Mouse (Mus musculus) heart, embryonic 13.5 days (tissue): Measurements from ENCODE around the gene 4933415A04Rik. TPM values are rescaled to one million over a fixed set of nuclear protein-coding genes. Genes with fewer than 3 reads are reported as not detected.
A peak's percentile ranks its signal among the peaks of the same experiment; 100 is the strongest.

ENCODE experiments used
- ATAC-seq: fragments of 200-750 bp; cut with Nextera tagmentation; 2 replicates; pipeline ENCODE4 v1.8.0; 2017; ENCODE audit warnings: moderate TSS enrichment; ENCODE audit not compliant: insufficient number of reproducible peaks, low FRiP score, low TSS enrichment; ENCODE audit errors: extremely low read depth
- H3K27ac ChIP-seq: fragments of 300-500 bp; sonication (generic); replicated peaks from 2 replicates; pipeline ENCODE4 v1.5.1; 2015; ENCODE audit warnings: moderate library complexity, mild to moderate bottlenecking, inconsistent platforms
- H3K27me3 ChIP-seq: fragments of 300-500 bp; sonication (generic); replicated peaks from 2 replicates; pipeline ENCODE4 v1.6.1; 2015; ENCODE audit warnings: mild to moderate bottlenecking, inconsistent platforms
- H3K36me3 ChIP-seq: fragments of 300-500 bp; sonication (generic); 2 replicates; pipeline ENCODE4 v1.6.1; 2015; ENCODE audit warnings: mild to moderate bottlenecking, inconsistent platforms
- H3K4me1 ChIP-seq: fragments of 300-500 bp; sonication (generic); 2 replicates; pipeline ENCODE4 v1.6.1; 2015; ENCODE audit warnings: inconsistent platforms
- H3K4me2 ChIP-seq: fragments of 300-500 bp; sonication (generic); 2 replicates; pipeline ENCODE4 v1.6.1; 2015; ENCODE audit warnings: inconsistent platforms, mild to moderate bottlenecking, moderate library complexity
- H3K4me3 ChIP-seq: fragments of 300-500 bp; sonication (generic); 2 replicates; pipeline ENCODE4 v1.5.1; 2015; ENCODE audit warnings: moderate library complexity, mild to moderate bottlenecking, inconsistent platforms
- H3K9ac ChIP-seq: fragments of 300-500 bp; sonication (generic); 2 replicates; pipeline ENCODE4 v1.6.1; 2015; ENCODE audit warnings: inconsistent platforms, mild to moderate bottlenecking, moderate library complexity
- H3K9me3 ChIP-seq: fragments of 300-500 bp; sonication (generic); 2 replicates; pipeline ENCODE4 v1.6.1; 2016; ENCODE audit warnings: inconsistent platforms
- WGBS: fragments of 180-500 bp; shearing (Covaris S2); methylation state at CpG from one replicate; pipeline ENCODE4 v1.1.7; 2015; ENCODE audit warnings: mixed read lengths; 5-methylcytosine and 5-hydroxymethylcytosine counted together
- polyA plus RNA-seq: library from polyadenylated mRNA; unstranded; fragments of >200 nt; fragmentation: Nextera tagmentation; extraction: Ambion mirVana; gene quantifications from 2 replicates; pipeline ENCODE4 v1.2.1, GENCODE M21; 2015

The 4933415A04Rik gene
- polyA plus RNA-seq, 1 experiment from 2014 or later: 4.7 TPM

DNA sequence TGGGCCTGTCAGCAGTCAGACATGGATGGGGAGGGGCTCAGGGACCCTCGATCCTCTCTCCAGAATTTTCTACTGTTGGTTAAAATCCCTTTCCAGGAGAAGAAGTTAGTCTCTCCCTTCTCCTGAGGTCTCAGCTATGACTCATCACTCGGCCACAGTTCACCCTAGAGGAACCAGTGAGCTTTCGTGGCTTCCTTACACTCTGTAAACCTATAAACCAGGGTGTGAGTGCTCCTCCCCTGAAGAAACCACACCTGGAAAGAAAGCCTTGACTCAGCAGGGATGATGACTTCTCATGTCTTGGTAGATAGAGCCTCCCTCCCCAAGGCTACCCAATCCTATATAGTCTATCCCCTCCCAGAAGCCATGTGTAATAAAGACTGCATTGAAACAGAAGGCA is 35.1 kb upstream of the 4933415A04Rik start:
- 69% methylated on average over 3 of the region's 3 CpGs for WGBS
- no peak overlapping the region for H3K4me3 ChIP-seq
- ATAC-seq: no peak
- no peaks in the 10 kb centered on the region for H3K9me3 ChIP-seq
- H3K27me3 ChIP-seq: no peaks in the 10 kb centered on the region
- H3K4me2 ChIP-seq: no peak overlapping the region
- H3K36me3 ChIP-seq: peaks cover 23% of the 10 kb centered on the region
- no peak overlapping the region for H3K9ac ChIP-seq
- H3K27ac ChIP-seq: 0 out of 2 replicates have a peak overlapping the region, but pooled peaks have one; percentile 6
- peaks cover 72% of the 10 kb centered on the region for H3K4me1 ChIP-seq

DNA sequence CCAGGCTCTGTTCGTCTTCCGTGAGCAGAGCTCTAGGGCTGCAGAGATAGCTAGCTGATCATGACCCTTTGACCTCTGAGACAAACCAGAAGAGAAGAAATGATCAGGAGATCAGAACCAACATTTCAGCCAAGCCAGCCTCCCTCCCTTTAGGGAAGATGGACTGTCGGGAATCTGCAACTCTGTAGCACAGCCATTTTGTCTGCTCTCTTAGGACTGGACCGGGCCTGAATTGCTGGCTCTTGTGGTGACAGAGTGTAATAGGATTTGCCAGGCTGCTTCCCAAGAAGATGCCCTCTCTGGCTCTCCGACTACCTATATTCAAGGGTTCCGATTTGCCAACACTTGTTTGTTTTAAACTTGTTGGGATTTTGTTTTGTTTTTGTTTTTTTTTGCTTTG is 34.2 kb upstream of the 4933415A04Rik start:
- H3K4me2 ChIP-seq: no peak overlapping the region
- no peaks in the 10 kb centered on the region for H3K27me3 ChIP-seq
- 0 out of 2 replicates have a peak overlapping the region, but pooled peaks have one; percentile 37 for H3K9ac ChIP-seq
- peaks cover 27% of the 10 kb centered on the region for H3K36me3 ChIP-seq
- H3K27ac ChIP-seq: 0 out of 2 replicates have a peak overlapping the region, but pooled peaks have one; percentile 6
- ATAC-seq: no peak
- no peak overlapping the region for H3K4me3 ChIP-seq
- peaks cover 63% of the 10 kb centered on the region for H3K4me1 ChIP-seq
- no peaks in the 10 kb centered on the region for H3K9me3 ChIP-seq
- WGBS: 55% methylated on average over 6 of the region's 6 CpGs

DNA sequence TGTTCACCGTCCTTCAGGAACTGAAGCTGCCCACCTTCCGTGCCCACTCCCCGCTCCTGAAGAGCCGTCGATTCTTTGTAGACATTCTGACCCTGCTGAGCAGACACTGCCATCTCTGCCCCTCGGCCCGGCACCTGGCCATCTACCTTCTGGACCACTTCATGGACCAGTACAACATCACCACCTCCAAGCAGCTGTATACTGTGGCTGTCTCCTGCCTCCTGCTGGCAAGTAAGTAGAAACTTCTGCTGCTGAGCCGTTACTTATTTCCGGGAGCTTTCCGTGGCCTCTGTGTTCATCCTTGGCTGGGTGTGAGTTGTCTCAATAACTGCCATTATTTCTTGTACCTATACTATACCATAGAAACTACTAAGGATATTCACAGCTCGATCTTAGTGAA is 30.3 kb upstream of the 4933415A04Rik start:
- H3K27ac ChIP-seq: 0 out of 2 replicates have a peak overlapping the region, but pooled peaks have one; percentile 32
- no peak overlapping the region for H3K9ac ChIP-seq
- H3K4me3 ChIP-seq: no peak overlapping the region
- H3K9me3 ChIP-seq: no peaks in the 10 kb centered on the region
- WGBS: 77% methylated on average over 11 of the region's 11 CpGs
- peaks cover 55% of the 10 kb centered on the region for H3K36me3 ChIP-seq
- H3K4me2 ChIP-seq: no peak overlapping the region
- ATAC-seq: no peak
- H3K4me1 ChIP-seq: peaks cover 53% of the 10 kb centered on the region
- H3K27me3 ChIP-seq: no peaks in the 10 kb centered on the region

DNA sequence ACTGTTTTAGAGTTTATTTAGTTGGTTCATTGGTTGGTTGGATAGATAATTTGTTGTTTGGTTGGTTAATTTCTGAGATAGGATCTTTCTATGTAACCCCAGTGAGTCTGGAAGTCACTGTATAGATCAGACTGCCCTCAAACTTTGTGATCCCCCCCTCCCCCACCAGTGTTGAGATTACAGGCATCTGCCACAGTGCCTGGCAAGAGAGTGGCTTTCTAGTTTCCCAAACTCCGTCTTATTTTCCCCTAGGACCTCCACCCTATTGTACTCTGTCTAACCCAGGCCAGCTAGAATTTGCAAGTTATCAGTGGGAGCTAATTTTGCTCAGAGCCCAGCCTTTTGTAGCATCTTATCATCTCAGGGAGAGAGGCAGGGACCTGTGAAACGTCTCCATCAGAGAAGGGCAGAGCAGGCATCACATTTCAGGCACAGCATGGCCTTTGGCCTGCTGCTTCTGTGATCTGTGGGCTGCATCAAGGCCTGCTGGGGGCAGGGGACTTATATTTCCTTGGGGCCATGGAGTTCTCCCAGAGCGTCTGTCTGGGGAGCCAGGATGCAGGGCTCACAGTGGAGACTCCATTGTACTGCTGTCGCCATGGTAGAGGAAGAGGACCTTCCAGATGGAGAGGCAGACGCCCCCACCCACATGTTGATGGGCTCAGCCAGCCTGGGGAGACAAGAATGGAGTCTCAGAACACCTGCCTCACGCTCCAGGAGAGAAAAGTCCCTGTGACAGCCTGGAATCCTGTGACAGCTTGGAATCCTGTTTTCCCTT is 27.1 kb upstream of the 4933415A04Rik start:
- Histone ChIP-seq H3K9me3 (no peaks in the 10 kb centered on the region), H3K4me1 (peaks cover 58% of the 10 kb centered on the region), H3K27me3 (no peaks in the 10 kb centered on the region), H3K9ac (peak overlapping the region; percentile 24), H3K27ac (peak overlapping the region; percentile 72), H3K4me3 (no peak overlapping the region), H3K4me2 (no peak overlapping the region), H3K36me3 (peaks cover 66% of the 10 kb centered on the region)
- WGBS: 4% methylated on average over 5 of the region's 6 CpGs
- no peak for ATAC-seq

DNA sequence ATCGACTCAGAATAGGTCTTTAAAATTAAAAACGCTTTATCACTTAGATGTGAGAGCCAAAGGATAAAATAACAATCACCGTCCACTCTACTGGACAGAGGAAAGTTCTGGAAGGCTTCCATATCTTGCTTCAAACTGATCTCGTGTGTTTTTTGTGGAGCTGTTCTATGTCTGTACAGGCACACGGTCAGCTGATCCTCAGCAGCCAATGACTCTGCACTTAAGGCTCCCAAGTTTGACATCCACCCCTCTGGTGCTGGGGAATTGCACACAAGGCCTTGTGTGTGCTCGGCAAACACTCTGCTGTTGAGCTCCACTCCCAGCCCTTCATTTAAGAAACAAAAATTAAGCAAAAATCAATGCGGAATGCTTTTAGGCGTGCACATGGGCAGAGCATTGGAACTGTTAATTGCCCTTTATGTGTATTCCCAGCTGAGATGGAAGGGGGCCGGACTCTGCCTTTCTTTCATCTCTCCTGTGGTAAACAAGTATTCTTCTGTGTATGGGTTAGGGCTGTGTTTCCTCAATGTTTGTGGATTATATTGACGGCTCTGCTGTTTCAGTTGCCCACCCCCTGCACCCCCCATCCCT is 23.1 kb upstream of the 4933415A04Rik start:
- 58% methylated on average over 10 of the region's 10 CpGs for WGBS
- ATAC-seq: no peak
- H3K9me3 ChIP-seq: no peaks in the 10 kb centered on the region
- H3K4me2 ChIP-seq: no peak overlapping the region
- H3K27me3 ChIP-seq: no peaks in the 10 kb centered on the region
- H3K36me3 ChIP-seq: peaks cover 34% of the 10 kb centered on the region
- no peak overlapping the region for H3K9ac ChIP-seq
- peak overlapping the region; percentile 75 for H3K27ac ChIP-seq
- peaks cover 87% of the 10 kb centered on the region for H3K4me1 ChIP-seq
- H3K4me3 ChIP-seq: no peak overlapping the region

DNA sequence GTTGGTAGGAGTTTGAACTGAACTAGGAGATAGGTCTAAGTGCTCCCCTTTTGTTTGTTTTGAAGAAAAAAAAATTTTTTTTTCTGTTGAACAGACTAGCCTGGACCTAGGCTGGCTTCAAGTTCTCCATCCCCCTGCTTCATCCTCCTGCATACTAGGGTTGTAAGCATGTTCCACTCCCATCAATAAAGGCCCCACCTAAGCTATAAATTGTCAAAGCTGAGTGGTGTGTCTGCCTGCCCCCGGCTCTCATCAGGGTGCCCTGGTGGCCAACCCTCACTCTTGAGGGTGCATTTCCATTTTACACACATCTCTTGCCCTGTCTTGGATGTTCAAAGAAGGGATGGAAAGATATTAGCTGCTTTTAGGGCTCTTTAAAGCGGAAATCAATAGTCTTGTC is 21.4 kb upstream of the 4933415A04Rik start:
- WGBS: 57% methylated on average over 2 of the region's 2 CpGs
- Histone ChIP-seq H3K9ac (peak overlapping the region; percentile 60), H3K4me1 (peaks cover 88% of the 10 kb centered on the region), H3K27me3 (no peaks in the 10 kb centered on the region), H3K36me3 (peaks cover 28% of the 10 kb centered on the region), H3K4me2 (no peak overlapping the region), H3K27ac (peak overlapping the region; percentile 87; the same call in 1 of the 2 replicates), H3K4me3 (no peak overlapping the region), H3K9me3 (no peaks in the 10 kb centered on the region)
- no peak for ATAC-seq

DNA sequence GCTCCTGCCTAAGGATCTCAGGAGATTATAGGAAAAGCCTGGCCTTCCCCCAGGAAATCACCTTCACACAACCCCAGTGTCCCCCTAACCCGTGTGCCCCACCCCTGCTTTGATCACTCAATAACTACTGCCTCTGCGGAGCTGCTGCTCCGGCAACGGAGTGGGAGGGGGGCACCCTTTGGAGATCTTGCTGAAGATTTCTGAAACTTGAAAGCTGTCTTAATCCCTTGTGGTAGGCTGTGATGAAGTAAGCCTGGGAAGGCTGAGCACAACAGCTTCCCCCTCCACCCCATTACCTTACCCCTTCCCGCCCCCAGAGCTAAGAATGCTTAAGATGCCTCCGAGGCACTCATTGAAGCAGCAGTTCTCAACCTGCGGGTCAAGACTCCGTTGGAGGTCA is 21.0 kb upstream of the 4933415A04Rik start:
- no peak for ATAC-seq
- WGBS: 13% methylated on average over 8 of the region's 8 CpGs
- Histone ChIP-seq H3K4me1 (peaks cover 88% of the 10 kb centered on the region), H3K4me3 (no peak overlapping the region), H3K36me3 (peaks cover 24% of the 10 kb centered on the region), H3K4me2 (no peak overlapping the region), H3K9me3 (no peaks in the 10 kb centered on the region), H3K9ac (peak overlapping the region; percentile 60), H3K27me3 (no peaks in the 10 kb centered on the region), H3K27ac (peak overlapping the region; percentile 87)

DNA sequence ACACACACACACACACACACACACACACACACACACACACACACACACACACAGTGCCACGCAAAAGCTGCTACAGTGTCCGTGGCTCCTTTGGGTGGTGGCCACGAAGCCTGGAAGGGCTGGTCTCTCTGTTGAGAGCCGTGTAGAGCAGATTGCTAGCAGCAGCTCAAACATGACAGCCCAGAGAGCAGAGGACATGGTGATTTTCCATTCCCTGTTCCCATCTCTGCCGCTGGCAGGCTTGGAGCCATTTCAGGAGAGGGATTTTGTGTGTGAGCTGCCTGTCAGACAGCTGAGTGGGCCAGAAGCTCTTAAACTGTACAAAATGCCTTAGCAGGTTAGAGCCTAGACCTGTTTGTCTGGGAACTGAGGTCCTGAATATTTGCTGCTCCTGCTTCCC is 20.1 kb upstream of the 4933415A04Rik start:
- Histone ChIP-seq H3K9ac (peak overlapping the region; percentile 61), H3K27me3 (no peaks in the 10 kb centered on the region), H3K4me2 (no peak overlapping the region), H3K4me1 (peaks cover 95% of the 10 kb centered on the region), H3K27ac (peak overlapping the region; percentile 87), H3K36me3 (peaks cover 16% of the 10 kb centered on the region), H3K9me3 (no peaks in the 10 kb centered on the region), H3K4me3 (no peak overlapping the region)
- no peak for ATAC-seq
- 29% methylated on average over 5 of the region's 5 CpGs for WGBS

DNA sequence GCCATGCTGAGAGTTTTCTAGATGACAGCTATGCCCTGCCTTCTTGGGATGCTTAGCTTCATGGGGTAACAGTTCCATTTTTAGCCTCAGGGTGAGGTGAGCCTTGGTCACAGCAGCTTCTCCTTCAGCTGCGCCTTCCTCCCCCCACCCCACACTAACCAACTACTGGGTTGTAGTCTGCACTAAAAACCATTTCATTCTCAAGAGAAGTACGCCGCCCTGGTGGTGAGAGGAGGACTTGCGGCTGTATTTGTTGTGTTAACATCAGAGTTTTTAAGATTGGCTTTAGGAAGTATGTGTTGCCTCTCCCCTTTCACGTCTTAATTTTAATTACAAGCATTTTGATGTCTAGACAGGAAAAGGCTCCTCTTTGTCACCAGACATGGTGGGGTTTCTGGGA is 18.6 kb upstream of the 4933415A04Rik start:
- H3K4me1 ChIP-seq: peaks cover 95% of the 10 kb centered on the region
- ATAC-seq: no peak
- WGBS: 58% methylated on average over 5 of the region's 5 CpGs
- peaks cover 14% of the 10 kb centered on the region for H3K36me3 ChIP-seq
- no peaks in the 10 kb centered on the region for H3K9me3 ChIP-seq
- H3K4me2 ChIP-seq: no peak overlapping the region
- H3K27me3 ChIP-seq: no peaks in the 10 kb centered on the region
- H3K4me3 ChIP-seq: no peak overlapping the region
- H3K9ac ChIP-seq: no peak overlapping the region
- H3K27ac ChIP-seq: peak overlapping the region; percentile 90

DNA sequence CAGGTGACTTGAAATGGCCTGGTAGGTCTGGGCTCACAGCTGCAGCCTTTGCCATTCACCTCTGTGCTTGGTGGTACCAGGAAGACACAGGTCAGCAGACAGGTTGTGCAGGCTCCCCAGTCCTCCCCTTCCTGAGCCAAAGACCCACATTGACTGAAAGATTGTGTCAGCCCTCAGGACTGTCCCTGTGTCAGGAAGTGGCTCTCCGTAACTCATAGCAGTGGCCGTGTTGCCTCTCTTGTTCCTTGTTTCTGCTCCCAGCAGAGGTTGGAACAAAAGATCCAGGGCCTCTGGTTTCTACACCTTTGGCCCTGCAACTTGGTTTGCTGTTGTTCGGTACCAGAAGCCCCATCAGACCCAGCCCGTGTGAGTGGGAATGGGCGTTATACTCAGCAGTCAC is 17.7 kb upstream of the 4933415A04Rik start:
- Histone ChIP-seq H3K4me3 (no peak overlapping the region), H3K27ac (peak overlapping the region; percentile 90), H3K27me3 (no peaks in the 10 kb centered on the region), H3K9me3 (no peaks in the 10 kb centered on the region), H3K4me1 (peaks cover 85% of the 10 kb centered on the region), H3K36me3 (peaks cover 22% of the 10 kb centered on the region), H3K4me2 (peak overlapping the region; percentile 5; the same call in 1 of the 2 replicates), H3K9ac (peak overlapping the region; percentile 66)
- WGBS: 58% methylated on average over 5 of the region's 5 CpGs
- ATAC-seq: no peak

DNA sequence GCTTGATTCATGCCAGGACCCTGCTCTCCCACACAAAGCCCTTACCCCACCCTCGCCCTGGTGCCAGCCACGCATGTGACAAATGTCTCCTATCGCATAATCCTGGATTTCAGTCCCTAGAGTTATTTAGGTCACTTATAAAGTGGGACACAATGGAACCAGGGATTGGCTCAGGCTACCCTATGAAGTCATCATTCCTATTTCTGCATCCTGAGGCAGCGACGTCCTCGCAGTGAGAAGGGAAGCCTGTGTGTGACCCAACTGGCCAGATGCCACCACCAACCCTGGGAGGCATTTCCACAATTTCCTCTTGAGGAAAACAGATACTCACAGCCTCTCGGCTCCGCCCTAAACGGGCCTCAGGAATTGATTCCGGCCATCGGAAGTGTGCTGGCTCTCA is 17.2 kb upstream of the 4933415A04Rik start:
- H3K4me3 ChIP-seq: no peak overlapping the region
- WGBS: 38% methylated on average over 11 of the region's 11 CpGs
- no peaks in the 10 kb centered on the region for H3K9me3 ChIP-seq
- peak overlapping the region; percentile 66; the same call in 1 of the 2 replicates for H3K9ac ChIP-seq
- peak; percentile 6; the same call in 1 of the 2 replicates for ATAC-seq
- peaks cover 18% of the 10 kb centered on the region for H3K36me3 ChIP-seq
- H3K4me2 ChIP-seq: peak overlapping the region; percentile 5; the same call in 1 of the 2 replicates
- no peaks in the 10 kb centered on the region for H3K27me3 ChIP-seq
- peaks cover 81% of the 10 kb centered on the region for H3K4me1 ChIP-seq
- peak overlapping the region; percentile 90 for H3K27ac ChIP-seq
